Mouse (Mus musculus) intestine, embryonic 16.5 days (tissue): ENCODE data around the gene Ciao2a. TPM values are rescaled to one million over a fixed set of nuclear protein-coding genes. Genes with fewer than 3 reads are reported as not detected.

Source experiments
- ATAC-seq: fragments of 200-750 bp; cut with Nextera tagmentation; 2 replicates; pipeline ENCODE4 v1.8.0; 2017; ENCODE audit warnings: moderate TSS enrichment, moderate library complexity
- H3K27ac ChIP-seq: fragments of 300-500 bp; sonication (generic); 2 replicates; pipeline ENCODE4 v1.5.1; 2014; ENCODE audit warnings: mild to moderate bottlenecking, low read length
- H3K27me3 ChIP-seq: fragments of 300-500 bp; sonication (generic); replicated peaks from 2 replicates; pipeline ENCODE4 v1.6.1; 2014; ENCODE audit warnings: low read length, control low read depth, mixed read lengths; ENCODE audit not compliant: control insufficient read depth, insufficient read depth
- H3K36me3 ChIP-seq: fragments of 300-500 bp; sonication (generic); 2 replicates; pipeline ENCODE4 v1.6.1; 2014; ENCODE audit warnings: low read length, control low read depth; ENCODE audit not compliant: control insufficient read depth, insufficient read depth
- H3K4me1 ChIP-seq: fragments of 300-500 bp; sonication (generic); 2 replicates; pipeline ENCODE4 v1.6.1; 2014; ENCODE audit warnings: low read length, control low read depth, mixed read lengths; ENCODE audit not compliant: control insufficient read depth, insufficient read depth
- H3K4me2 ChIP-seq: fragments of 300-500 bp; sonication (generic); 2 replicates; pipeline ENCODE4 v1.6.1; 2014; ENCODE audit warnings: low read depth, low read length, control low read depth
- H3K4me3 ChIP-seq: fragments of 300-500 bp; sonication (generic); 2 replicates; pipeline ENCODE4 v1.5.1; 2014; ENCODE audit warnings: mild to moderate bottlenecking, low read length
- H3K9ac ChIP-seq: fragments of 300-500 bp; sonication (generic); 2 replicates; pipeline ENCODE4 v1.6.1; 2014; ENCODE audit warnings: low read depth, low read length
- H3K9me3 ChIP-seq: fragments of 300-500 bp; sonication (generic); 2 replicates; pipeline ENCODE4 v1.6.1; 2016; ENCODE audit warnings: low read length, control low read depth; ENCODE audit not compliant: control insufficient read depth
- whole genome bisulfite sequencing: fragments of 180-500 bp; shearing (Covaris S2); extraction: QIAGEN DNeasy Blood & Tissue Kit; methylation state at CpG from one replicate; pipeline ENCODE4 v1.1.7; 2014; 5-methylcytosine and 5-hydroxymethylcytosine counted together
- polyA plus RNA-seq: library from polyadenylated mRNA; unstranded; fragments of >200 nt; fragmentation: Nextera tagmentation; extraction: Ambion mirVana; gene quantifications from 2 replicates; pipeline ENCODE4 v1.2.1, GENCODE M21; 2015

Gene Ciao2a
- polyA plus RNA-seq, 1 experiment from 2014 or later, result 219 TPM

DNA sequence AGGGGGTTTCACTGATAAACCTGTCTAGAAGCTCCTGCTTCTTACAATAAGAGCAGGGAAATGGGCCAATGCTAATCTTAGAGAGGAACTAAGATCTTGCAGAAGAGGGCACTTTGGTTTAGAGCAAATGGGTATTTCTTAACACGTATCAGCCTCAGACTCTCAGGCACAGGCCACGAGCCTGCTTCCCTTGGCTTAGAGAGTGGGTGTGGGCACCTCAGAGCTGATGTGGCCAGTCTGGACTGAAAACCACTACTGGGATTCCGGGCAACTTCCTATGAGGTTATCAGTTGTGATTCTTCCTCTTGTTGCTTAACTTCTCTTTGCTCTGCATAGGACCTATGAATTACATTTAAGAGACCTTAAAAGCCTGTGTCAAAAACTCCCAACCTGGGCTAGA, 12.1 kb upstream of the Ciao2a start:
- Histone ChIP-seq H3K9me3 (no peaks in the 10 kb centered on the region), H3K36me3 (no peaks in the 10 kb centered on the region), H3K4me3 (no peak overlapping the region), H3K4me1 (peaks cover 6% of the 10 kb centered on the region), H3K27ac (no peak overlapping the region), H3K27me3 (no peaks in the 10 kb centered on the region), H3K9ac (no peak overlapping the region), H3K4me2 (no peak overlapping the region)
- no peak for ATAC-seq
- WGBS, result 93% methylated on average over 3 of the region's 3 CpGs

DNA sequence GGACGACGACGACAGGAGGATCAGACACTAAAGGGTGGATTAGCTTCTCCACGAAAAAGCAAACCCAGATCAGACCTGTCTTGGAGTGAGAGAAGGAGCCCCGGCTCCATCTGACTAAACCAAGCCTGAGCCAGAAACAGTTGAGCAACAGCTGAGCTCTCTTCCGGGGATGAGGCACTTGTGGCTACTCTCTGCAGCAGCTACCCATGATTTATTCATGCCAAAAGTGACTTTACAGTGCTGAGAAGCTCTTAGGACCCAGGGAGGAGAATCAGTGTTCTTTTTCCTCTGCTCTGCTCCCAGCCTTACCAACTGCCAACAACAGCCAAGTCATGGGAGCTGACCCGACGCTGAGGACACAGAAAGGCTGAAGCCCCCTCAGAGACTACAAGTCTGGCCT, 9.5 kb upstream of the Ciao2a start:
- ATAC-seq, result no peak
- Histone ChIP-seq H3K9me3 (no peaks in the 10 kb centered on the region), H3K4me3 (no peak overlapping the region), H3K27me3 (no peaks in the 10 kb centered on the region), H3K27ac (no peak overlapping the region), H3K4me1 (peaks cover 6% of the 10 kb centered on the region), H3K9ac (no peak overlapping the region), H3K4me2 (no peak overlapping the region), H3K36me3 (no peaks in the 10 kb centered on the region)
- 62% methylated on average over 8 of the region's 8 CpGs for WGBS

DNA sequence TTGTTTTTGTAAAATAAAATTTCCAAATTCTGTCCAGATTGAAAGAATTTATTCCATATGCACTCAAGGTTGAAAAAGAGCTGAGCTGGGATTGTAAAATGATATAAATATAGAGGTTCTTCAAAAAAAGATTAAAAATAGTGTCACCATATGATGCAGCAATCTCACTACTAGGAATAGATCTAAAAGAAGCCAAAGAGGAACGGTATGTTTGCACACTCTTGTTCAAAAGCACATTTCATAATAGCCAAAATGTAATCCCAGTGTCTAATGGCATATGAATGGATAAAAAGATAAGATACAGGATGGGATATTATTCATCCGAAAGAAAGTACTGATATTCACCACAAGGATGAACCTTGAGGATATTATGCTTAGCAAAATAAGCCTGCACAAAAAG, 6.9 kb upstream of the Ciao2a start:
- WGBS, result 91% methylated on average over 2 of the region's 2 CpGs
- Histone ChIP-seq H3K36me3 (no peaks in the 10 kb centered on the region), H3K4me1 (peaks cover 9% of the 10 kb centered on the region), H3K9ac (no peak overlapping the region), H3K4me2 (no peak overlapping the region), H3K27ac (no peak overlapping the region), H3K4me3 (no peak overlapping the region), H3K9me3 (no peaks in the 10 kb centered on the region), H3K27me3 (no peaks in the 10 kb centered on the region)
- no peak for ATAC-seq

DNA sequence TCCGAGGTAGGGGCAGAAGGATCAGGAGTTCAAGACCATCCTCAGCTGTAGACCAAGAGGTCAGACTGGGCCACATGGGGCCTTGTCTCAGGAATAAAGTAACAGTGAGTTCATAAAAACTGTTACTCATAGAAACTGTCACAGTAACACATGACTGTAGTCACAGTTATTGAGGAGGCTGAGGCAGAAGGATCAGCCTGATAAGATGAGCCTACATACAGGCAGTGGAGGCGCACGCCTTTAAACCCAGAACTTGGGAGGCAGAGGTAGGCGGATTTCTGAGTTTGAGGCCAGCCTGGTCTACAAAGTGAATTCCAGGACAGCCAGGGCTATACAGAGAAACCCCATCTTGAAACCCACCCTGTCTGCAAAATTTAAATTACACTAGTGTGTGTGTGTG, 6.3 kb upstream of the Ciao2a start:
- Histone ChIP-seq H3K4me3 (no peak overlapping the region), H3K9ac (no peak overlapping the region), H3K9me3 (no peaks in the 10 kb centered on the region), H3K4me2 (no peak overlapping the region), H3K4me1 (peaks cover 11% of the 10 kb centered on the region), H3K36me3 (no peaks in the 10 kb centered on the region), H3K27me3 (no peaks in the 10 kb centered on the region), H3K27ac (no peak overlapping the region)
- WGBS, result 87% methylated on average over 4 of the region's 4 CpGs
- ATAC-seq, result no peak

DNA sequence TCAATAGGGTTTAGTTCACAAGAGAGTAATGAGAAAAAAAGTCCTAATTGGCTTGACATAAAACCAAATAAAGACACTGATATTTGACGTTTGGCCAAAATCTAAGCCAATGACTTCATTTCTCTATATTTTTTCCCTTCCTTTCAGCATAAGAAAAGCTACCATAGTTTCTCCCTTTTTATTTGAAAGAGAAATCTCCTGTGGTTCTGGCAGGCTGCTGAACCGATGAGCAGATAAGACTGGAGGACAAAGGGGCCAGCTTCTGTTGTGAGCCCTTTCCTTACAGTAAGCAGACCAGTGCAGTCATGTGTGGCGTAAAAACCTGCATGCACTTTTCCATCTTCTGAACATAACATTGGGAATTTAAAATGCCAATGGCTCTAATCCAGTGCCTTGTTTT, 5.5 kb upstream of the Ciao2a start:
- Histone ChIP-seq H3K27me3 (no peaks in the 10 kb centered on the region), H3K4me1 (peaks cover 18% of the 10 kb centered on the region), H3K9me3 (no peaks in the 10 kb centered on the region), H3K27ac (no peak overlapping the region), H3K4me2 (no peak overlapping the region), H3K36me3 (no peaks in the 10 kb centered on the region), H3K4me3 (no peak overlapping the region), H3K9ac (no peak overlapping the region)
- 73% methylated on average over 3 of the region's 3 CpGs for WGBS
- ATAC-seq, result no peak

DNA sequence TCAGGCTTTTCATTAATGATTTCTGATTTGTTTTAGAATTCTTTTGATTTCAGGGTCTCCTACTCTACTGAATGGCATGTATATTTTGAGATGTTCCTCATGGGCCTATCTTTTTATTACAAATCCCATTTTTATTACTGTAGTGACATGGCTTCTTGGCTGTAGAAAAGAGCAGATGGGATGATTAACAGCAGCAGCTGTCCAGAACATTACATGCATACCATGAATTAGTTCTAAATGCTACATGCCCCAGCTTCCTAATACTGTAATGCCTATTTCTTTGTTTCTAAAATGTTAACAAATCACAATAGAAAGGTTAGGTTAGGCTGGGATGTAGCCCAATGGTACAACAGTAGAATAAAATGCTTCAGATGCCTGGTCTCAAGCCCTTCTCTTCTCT, 5.0 kb upstream of the Ciao2a start:
- no peak for ATAC-seq
- H3K9ac ChIP-seq, result no peak overlapping the region
- no peak overlapping the region for H3K27ac ChIP-seq
- H3K27me3 ChIP-seq, result no peaks in the 10 kb centered on the region
- no peak overlapping the region for H3K4me3 ChIP-seq
- H3K9me3 ChIP-seq, result no peaks in the 10 kb centered on the region
- H3K4me2 ChIP-seq, result no peak overlapping the region
- H3K4me1 ChIP-seq, result peaks cover 18% of the 10 kb centered on the region
- H3K36me3 ChIP-seq, result no peaks in the 10 kb centered on the region

DNA sequence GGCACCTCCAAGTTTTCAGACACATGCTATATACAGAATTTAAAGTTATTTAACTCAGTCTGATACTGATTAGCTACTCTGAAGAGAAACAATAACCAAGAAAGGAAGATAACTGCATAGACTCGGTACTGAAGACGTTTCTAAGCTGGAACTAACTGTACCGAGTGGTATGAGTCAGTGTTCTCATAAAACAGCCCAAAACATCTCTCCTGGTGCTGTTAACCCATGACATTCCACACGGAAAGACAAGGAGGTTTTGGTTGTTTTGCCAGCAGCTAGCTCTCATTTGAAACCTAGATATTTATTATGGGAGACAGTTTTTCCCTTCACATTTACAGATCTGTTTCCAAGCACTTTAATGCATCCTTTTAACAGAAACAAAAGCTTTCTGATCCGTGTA, 2.8 kb upstream of the Ciao2a start:
- 6% methylated on average over 5 of the region's 5 CpGs for WGBS
- H3K4me1 ChIP-seq, result peaks cover 20% of the 10 kb centered on the region
- H3K27ac ChIP-seq, result peak overlapping the region; percentile 93; the same call in 1 of the 2 replicates
- H3K4me3 ChIP-seq, result peak overlapping the region; percentile 86
- no peaks in the 10 kb centered on the region for H3K27me3 ChIP-seq
- ATAC-seq, result no peak
- H3K36me3 ChIP-seq, result no peaks in the 10 kb centered on the region
- peak overlapping the region; percentile 77 for H3K4me2 ChIP-seq
- H3K9ac ChIP-seq, result peak overlapping the region; percentile 89
- H3K9me3 ChIP-seq, result no peaks in the 10 kb centered on the region

DNA sequence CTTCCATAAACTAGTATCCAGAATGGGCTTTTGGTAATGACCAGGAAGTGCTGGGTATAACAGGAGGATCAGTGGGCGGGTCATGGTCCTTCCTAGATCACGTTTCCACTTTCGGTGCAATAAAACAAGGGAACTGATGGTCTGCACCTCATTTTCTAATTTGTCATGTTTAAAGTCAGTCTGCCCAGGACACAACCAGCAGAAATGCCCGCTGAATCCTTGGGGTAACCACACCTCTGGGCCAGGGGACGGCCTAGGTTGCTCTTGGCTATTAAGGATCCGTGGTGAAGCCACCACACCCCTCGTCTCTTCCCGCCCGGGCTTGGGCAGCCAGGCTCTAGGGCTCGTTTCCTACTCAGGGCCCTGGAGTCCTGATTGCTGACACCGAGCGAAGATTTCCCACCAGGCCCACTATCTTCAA, 2.3 kb upstream of the Ciao2a start:
- peak; percentile 43 for ATAC-seq

DNA sequence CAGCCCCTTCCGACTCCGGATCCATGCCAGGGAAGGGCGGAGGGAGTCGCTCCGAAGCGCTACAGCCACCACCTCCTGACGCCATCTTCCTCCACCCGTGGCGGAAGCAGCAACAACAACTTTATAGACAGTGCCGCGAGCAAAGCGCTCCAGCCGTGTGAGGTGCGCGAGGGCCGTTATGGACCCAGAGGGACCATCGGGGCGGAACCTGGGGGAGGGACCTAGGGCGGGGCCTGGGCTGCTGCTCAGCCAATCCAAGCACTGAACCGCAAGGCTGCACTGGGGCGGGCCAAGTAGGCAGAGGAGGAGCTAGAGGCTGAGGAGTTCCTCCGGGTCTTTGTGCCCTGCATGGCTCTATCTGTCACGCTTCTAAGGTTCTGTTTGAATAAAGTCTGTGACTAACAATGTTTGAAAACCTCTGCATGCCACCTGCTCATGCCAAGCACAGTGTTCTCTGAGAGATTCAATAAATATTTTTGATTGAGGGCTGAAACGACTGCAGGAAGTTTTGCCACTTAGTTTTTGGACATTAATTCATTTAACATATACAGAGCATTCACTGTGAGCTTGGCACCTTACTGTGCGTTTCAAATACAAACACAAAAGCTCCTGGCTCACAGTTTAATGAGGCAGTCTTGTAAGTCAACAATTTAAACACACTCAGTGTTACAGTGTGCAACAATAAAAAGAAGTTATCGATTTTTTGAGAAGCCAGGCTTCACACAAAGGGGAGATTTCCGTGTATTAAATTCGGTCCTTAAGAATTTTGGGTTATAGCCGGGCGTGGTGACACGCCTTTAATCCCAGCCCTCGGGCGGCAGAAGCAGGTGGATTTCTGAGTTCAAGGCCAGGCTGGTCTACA, 1.5 kb upstream of the Ciao2a start:
- Histone ChIP-seq H3K4me3 (peak overlapping the region; percentile 86), H3K36me3 (no peaks in the 10 kb centered on the region), H3K9me3 (no peaks in the 10 kb centered on the region), H3K9ac (peak overlapping the region; percentile 89), H3K27me3 (no peaks in the 10 kb centered on the region), H3K4me2 (peak overlapping the region; percentile 77), H3K4me1 (peaks cover 19% of the 10 kb centered on the region), H3K27ac (peak overlapping the region; percentile 93)
- 14% methylated on average over 33 of the region's 33 CpGs for WGBS
- ATAC-seq, result peak; percentile 97

More for the DNA sequence above, 2.3 kb upstream of the Ciao2a start:
- WGBS, result under 1% methylated on average over 12 of the region's 12 CpGs
- Histone ChIP-seq H3K4me1 (peaks cover 19% of the 10 kb centered on the region), H3K4me3 (peak overlapping the region; percentile 86), H3K4me2 (peak overlapping the region; percentile 77), H3K36me3 (no peaks in the 10 kb centered on the region), H3K27me3 (no peaks in the 10 kb centered on the region), H3K9me3 (no peaks in the 10 kb centered on the region), H3K9ac (peak overlapping the region; percentile 89), H3K27ac (peak overlapping the region; percentile 93)
